Mouse (Mus musculus) frontal cortex, postnatal 36 days (tissue): ENCODE results near the gene Tmprss7.
A peak's percentile ranks its signal among the peaks of the same experiment; 100 is the strongest.

ENCODE experiments used
- DNase-seq, 2 experiments: peaks; one replicate each; pipeline ENCODE4 v3.0.0; 2022; ENCODE audit warnings: low spot score in 2 of 2

Tmprss7 gene

DNA sequence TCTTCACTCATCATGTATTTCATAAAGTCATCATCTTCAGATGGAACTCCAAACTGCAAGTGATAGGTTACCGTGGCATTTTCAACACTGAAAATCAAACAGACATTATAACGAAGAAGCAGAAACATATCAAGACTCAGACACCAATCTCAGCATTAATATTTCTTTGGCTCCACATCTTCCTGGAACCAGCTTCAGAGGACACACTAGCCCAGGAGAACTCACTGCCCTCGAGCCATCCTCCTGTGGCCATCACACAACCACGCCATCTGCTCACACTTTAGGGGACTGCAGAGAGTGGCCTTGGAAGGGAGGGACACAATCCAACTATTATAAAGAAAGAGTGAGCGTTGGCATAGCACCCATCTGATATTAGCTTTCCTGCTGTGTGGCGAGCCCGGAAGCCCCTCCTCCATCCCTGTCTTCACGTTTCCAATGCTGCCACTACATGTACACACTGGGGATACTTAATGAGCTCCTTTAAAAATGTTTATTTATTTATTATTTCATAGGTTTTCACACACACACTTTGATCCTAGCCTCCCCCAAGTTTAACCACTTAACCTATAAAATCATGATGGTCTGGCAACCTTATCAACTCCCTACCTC lies 63.9 kb downstream of the Tmprss7 start:
- DNase-seq = no peak

GRCm38 (mm10) chr16:45625342-45625741 lies 68.1 kb downstream of the Tmprss7 start:
- no peak for DNase-seq

DNA sequence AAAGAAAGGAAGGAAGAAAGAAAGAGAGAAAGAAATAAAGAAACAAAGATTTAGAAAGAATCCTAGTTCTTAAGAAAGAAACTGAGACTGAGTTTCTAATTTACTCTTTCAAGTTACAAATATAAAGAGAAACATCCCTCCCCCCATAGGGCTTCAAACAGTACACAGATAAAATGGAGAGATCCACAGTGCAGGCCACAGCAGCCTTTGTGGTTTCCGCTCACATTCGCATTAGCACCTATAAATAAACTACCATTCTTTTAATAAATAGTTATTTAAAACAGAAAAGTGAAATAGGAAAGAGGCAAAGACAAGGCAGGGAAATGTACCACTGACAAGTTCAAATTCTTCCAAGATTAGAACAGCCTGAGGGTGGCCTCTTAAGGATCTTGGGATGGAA lies 68.7 kb downstream of the Tmprss7 start:
- DNase-seq = no peak

- DNase-seq = no peak
Measured at GRCm38 (mm10) chr16:45623230-45623629, 70.2 kb downstream of the Tmprss7 start.

DNA sequence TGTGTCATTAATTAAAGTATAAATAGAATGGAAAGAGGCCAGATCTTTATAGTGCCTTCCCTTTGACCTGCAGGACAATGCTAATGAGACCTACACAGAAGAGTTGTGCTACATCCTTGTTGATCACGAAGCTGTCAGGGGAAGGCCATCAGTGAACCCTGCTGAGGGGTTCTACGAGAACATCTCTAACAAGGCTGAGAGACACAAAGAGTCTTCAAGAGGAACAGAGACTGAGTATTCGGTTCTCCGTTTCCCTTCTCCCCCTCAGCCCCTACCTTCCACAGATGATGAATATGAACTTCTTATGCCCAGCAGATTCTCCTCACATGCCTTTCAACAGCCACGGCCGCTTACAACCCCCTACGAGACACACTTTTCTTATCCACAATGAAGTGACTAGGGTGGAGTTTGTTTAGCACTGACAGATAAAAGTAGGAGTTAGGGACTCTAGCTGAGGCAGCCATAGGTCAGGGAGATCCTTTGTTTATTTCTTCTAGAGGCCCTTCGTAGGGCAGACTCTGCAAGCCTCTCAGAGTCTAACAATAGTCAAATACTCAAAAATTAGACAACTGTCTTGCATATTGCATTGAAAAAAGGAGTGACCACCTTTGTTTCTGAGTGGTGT lies 73.6 kb downstream of the Tmprss7 start:
- no peak for DNase-seq

DNA sequence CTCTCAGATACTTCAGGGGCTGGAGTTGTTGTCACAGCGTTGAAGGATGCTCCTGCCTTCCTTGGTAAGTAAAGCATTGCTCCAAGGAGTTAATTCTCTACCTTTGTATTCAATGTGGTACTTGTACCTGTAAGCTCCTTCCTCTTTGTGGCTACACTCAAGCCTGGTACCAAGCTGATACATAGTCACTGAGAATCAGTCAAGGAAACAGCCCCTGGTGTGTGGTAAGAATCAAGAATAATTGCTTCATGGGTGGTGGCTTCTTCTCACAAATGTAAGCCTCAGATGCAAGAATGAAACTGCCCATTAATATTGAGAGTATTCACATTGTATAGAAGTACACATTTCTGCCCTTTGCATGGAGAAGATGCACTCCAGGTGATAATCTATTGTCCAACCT lies 77.5 kb downstream of the Tmprss7 start:
- no peak for DNase-seq

- DNase-seq = no peak
Measured at GRCm38 (mm10) chr16:45613247-45613646, 80.2 kb downstream of the Tmprss7 start.

DNA sequence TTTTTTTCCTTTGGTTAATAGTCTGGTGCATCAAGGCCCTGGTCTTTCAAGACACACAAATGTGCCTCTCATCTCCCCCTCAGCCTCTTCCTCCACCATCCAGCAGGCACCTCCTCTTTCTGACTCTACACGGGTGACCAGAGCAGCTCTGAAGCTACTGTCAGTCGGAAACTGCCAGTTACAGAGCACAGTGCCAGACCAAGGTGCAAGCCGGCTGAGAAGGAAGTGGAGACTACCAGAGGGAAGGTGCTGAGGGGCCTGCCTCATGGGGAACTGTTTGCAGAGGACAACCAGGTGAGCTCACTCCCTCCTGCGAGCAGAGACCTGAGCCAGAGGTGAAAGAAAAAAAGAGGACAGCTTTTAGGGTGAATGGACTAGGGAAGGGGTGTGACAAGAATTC lies 83.2 kb downstream of the Tmprss7 start, which contains the start of gene Gcsam:
TSS of gene Gcsam (plus strand) at position 114 of the 400 bp plus-strand sequence.
- no peak for DNase-seq

- peak in 1 of 2 experiments; percentile 20 for DNase-seq
Measured at GRCm38 (mm10) chr16:45609300-45609699, 84.2 kb downstream of the Tmprss7 start.

DNA sequence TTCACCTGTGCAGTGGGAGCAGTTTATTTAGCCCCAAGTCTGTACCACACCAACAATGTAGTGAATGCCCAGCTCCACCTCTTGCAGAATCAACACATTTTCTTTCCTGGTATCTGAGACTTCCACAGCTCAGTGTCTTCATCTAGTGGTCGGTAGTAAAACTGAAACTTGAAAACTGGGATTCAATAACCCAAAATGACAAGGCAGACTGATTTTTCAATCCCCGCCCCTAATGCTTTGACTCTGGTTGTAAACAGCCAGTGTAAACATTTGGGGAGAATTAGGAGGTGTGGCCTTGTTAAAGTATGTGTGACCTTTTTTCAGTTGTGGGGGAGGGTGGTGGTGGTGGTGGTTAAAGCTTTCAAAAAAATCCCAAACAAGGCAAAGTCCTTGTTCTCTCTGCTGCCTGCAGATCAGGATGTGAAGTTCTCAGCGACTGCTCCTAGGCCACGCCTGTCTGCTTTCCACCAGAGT lies 84.9 kb downstream of the Tmprss7 start:
- peak in 1 of 2 experiments; percentile 40 for DNase-seq
